Mouse (Mus musculus): ENCODE results near the gene CK137956.

DNA sequence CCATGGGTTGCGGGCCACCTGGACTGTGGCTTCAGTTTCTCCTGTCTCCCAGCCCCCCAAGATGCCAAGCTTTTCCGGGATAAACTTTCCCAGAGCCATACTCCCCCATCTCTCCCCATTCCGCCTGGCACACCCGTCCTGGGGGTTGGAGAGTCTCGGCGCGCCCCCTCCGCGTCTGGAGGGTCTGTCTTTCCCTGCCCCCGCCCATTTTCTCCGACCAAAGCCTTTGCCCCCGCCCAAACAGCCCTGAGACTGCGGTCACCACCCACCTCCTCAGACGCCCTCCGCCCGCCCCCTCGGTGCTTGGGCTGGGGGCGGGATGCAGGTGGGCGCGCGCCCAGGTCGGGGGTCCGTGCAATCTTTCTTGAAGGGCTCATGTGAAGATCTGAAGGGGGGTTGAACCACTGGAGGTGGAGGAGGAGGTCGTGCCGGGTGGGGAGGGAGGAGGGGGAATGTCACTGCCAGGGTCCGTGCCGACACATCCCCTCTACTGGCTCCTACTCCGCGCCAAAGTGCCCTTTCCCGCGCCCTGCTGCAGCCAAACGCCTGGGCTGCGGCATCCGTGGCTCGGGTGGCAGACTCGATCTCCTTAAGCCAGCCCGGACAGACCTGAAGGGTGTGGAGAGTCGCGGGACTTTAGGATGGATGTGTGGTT, 17.9 kb upstream of the CK137956 start:
- no peak for TF ChIP-seq TAL1 (IDR thresholded peaks at IDR 0.05; ENCODE audit: low read length)
- TF ChIP-seq GATA1 (IDR thresholded peaks at IDR 0.05; ENCODE audit: low read length) = no peak

Data from erythroblast, embryonic 14.5 days (primary cell).